8 mouse cellular contexts compared by ENCODE assay signal in genomic region chr2:18064356-18064858, GRCm38 (mm10). TPM values are rescaled to one million over a fixed set of nuclear protein-coding genes. Genes with fewer than 3 reads are reported as not detected.
DNase-seq lines count a peak whose midpoint lies in the region; ATAC-seq and TF ChIP-seq lines count a peak whose summit lies in the region.

No protein-coding gene starts in this region.

- peak overlapping the region; percentile 76 to 98 (median 82) for H3K4me3 ChIP-seq in CH12.LX (replicated peaks in 1 of 3; ENCODE audit: low read depth in 2 of 3, low read length in 2 of 3, poor library complexity in 1 of 3)
- H3K4me3 ChIP-seq in forebrain, embryonic 11.5 days (ENCODE audit: low read depth, low read length), result peak overlapping the region; percentile 86
- H3K4me3 ChIP-seq in heart, embryonic 16.5 days (ENCODE audit: low read length), result peak overlapping the region; percentile 81
- peak overlapping the region; percentile 98 for H3K4me3 ChIP-seq in liver, embryonic 16.5 days (ENCODE audit: low read depth, low read length)
- H3K4me3 ChIP-seq in neural tube, embryonic 13.5 days, result peak overlapping the region; percentile 80

- peak overlapping the region; percentile 95 for H3K27ac ChIP-seq in CH12.LX (ENCODE audit: insufficient read depth, low read depth)
- H3K27ac ChIP-seq in forebrain, embryonic 11.5 days (ENCODE audit: low read depth, low read length), result peak overlapping the region; percentile 100
- peak overlapping the region; percentile 100 for H3K27ac ChIP-seq in heart, embryonic 16.5 days (ENCODE audit: low read length)
- peak overlapping the region; percentile 100 for H3K27ac ChIP-seq in liver, embryonic 16.5 days (ENCODE audit: low read length)
- peak overlapping the region; percentile 100 for H3K27ac ChIP-seq in neural tube, embryonic 13.5 days (replicated peaks)

- ATAC-seq in forebrain, embryonic 11.5 days (replicated peaks; ENCODE audit: low FRiP score), result peak; percentile 95
- peak; percentile 96 for ATAC-seq in heart, embryonic 16.5 days (replicated peaks; ENCODE audit: extremely low read depth, insufficient read depth, low FRiP score)
- peak; percentile 93 for ATAC-seq in liver, embryonic 16.5 days (ENCODE audit: low read depth)
- peak; percentile 96 for ATAC-seq in neural tube, embryonic 13.5 days (ENCODE audit: low read depth)

- no peak for TF ChIP-seq EP300 in CH12.LX (IDR thresholded peaks at IDR 0.05; ENCODE audit: low read length)

- no peaks in the 10 kb centered on the region for H3K9me3 ChIP-seq in CH12.LX (replicated peaks; ENCODE audit: low read length)
- no peaks in the 10 kb centered on the region for H3K9me3 ChIP-seq in forebrain, embryonic 11.5 days (ENCODE audit: control insufficient read depth, low read length)
- no peaks in the 10 kb centered on the region for H3K9me3 ChIP-seq in heart, embryonic 16.5 days (replicated peaks; ENCODE audit: control insufficient read depth, low read length)
- no peaks in the 10 kb centered on the region for H3K9me3 ChIP-seq in liver, embryonic 16.5 days (replicated peaks; ENCODE audit: control insufficient read depth, low read length)
- no peaks in the 10 kb centered on the region for H3K9me3 ChIP-seq in neural tube, embryonic 13.5 days

- H3K36me3 ChIP-seq in CH12.LX (replicated peaks in 1 of 2; ENCODE audit: control insufficient read depth in 1 of 2, insufficient read depth in 1 of 2, low read length in 1 of 2), result peaks cover 4 to 22% of the 10 kb centered on the region in 2 experiments
- no peaks in the 10 kb centered on the region for H3K36me3 ChIP-seq in forebrain, embryonic 11.5 days (ENCODE audit: control insufficient read depth, insufficient read depth, low read length)
- H3K36me3 ChIP-seq in heart, embryonic 16.5 days (ENCODE audit: control insufficient read depth, insufficient read depth), result peaks cover 5% of the 10 kb centered on the region; the same call in 1 of the 2 replicates
- no peaks in the 10 kb centered on the region; the same call in 1 of the 2 replicates for H3K36me3 ChIP-seq in liver, embryonic 16.5 days (ENCODE audit: control insufficient read depth, insufficient read depth)
- peaks cover 7% of the 10 kb centered on the region for H3K36me3 ChIP-seq in neural tube, embryonic 13.5 days

- peaks cover 34% of the 10 kb centered on the region for H3K79me2 ChIP-seq in CH12.LX (replicated peaks; ENCODE audit: control insufficient read depth, extremely low read depth, insufficient read depth, poor library complexity, severe bottlenecking)

- H3K4me2 ChIP-seq in CH12.LX (ENCODE audit: insufficient read depth, low read depth, poor library complexity, severe bottlenecking), result 0 out of 2 replicates have a peak overlapping the region, but pooled peaks have one; percentile 37
- peak overlapping the region; percentile 64 for H3K4me2 ChIP-seq in forebrain, embryonic 11.5 days (ENCODE audit: low read depth, low read length, severe bottlenecking)
- H3K4me2 ChIP-seq in heart, embryonic 16.5 days (ENCODE audit: low read depth, low read length), result peak overlapping the region; percentile 93
- H3K4me2 ChIP-seq in liver, embryonic 16.5 days (ENCODE audit: low read depth, low read length), result peak overlapping the region; percentile 77
- peak overlapping the region; percentile 86 for H3K4me2 ChIP-seq in neural tube, embryonic 13.5 days

- no peak for TF ChIP-seq RAD21 in CH12.LX (IDR thresholded peaks at IDR 0.05; ENCODE audit: low read depth, low read length)

- peak; percentile 87 for DNase-seq in CH12.LX (ENCODE audit: extremely low read depth)
- DNase-seq in c-Kit-positive CD71-negative TER-119-negative erythroid progenitor cells, embryonic 14.5 days (ENCODE audit: low read depth), result peak; percentile 80
- DNase-seq in forebrain, embryonic 11.5 days (ENCODE audit: low spot score), result peak; percentile 97
- DNase-seq in kidney, postnatal 36 days, result peak; percentile 93 to 95
- peak; percentile 85 for DNase-seq in telencephalon, adult 2 months (ENCODE audit: low read depth, low spot score)

- TF ChIP-seq CTCF in CH12.LX (conservative IDR thresholded peaks at IDR 0.05 in 1 of 2, IDR thresholded peaks at IDR 0.05 in 1 of 2; ENCODE audit: low read depth in 2 of 2, low read length in 2 of 2), result no peak

- H3K4me1 ChIP-seq in CH12.LX (ENCODE audit: control insufficient read depth in 1 of 2, insufficient read depth in 2 of 2), result peaks cover 0 to 30% of the 10 kb centered on the region in 2 experiments; a peak in 2 of 4 replicates
- H3K4me1 ChIP-seq in forebrain, embryonic 11.5 days (replicated peaks; ENCODE audit: control insufficient read depth, insufficient read depth, low read length), result peaks cover 9% of the 10 kb centered on the region; the same call in 1 of the 2 replicates
- H3K4me1 ChIP-seq in heart, embryonic 16.5 days (ENCODE audit: control insufficient read depth, insufficient read depth, low read length), result peaks cover 12% of the 10 kb centered on the region
- H3K4me1 ChIP-seq in liver, embryonic 16.5 days (ENCODE audit: control insufficient read depth, low read depth, low read length), result peaks cover 15% of the 10 kb centered on the region
- peaks cover 20% of the 10 kb centered on the region for H3K4me1 ChIP-seq in neural tube, embryonic 13.5 days (replicated peaks)

- dilution Hi-C loops in CH12.LX (cut with MboI; ENCODE audit: extremely low pct_ligation_motif_present, extremely low pct_unique_long_range_greater_than_20kb, low sequenced_read_pairs), result no loop called here

- peak; percentile 91 for TF ChIP-seq POLR2A in CH12.LX (IDR thresholded peaks at IDR 0.05; ENCODE audit: low read depth, low read length)

- 0% methylated on average over 40 of the region's 58 CpGs for WGBS in forebrain, embryonic 11.5 days
- 2% methylated on average over 39 of the region's 58 CpGs for WGBS in heart, embryonic 16.5 days
- WGBS in liver, embryonic 16.5 days (ENCODE audit: insufficient replicate concordance), result 0% methylated on average over 33 of the region's 58 CpGs
- 0% methylated on average over 31 of the region's 58 CpGs for WGBS in neural tube, embryonic 13.5 days

- in situ Hi-C loops in CH12.LX (cut with MboI; ENCODE audit: low pct_ligation_motif_present, low pct_unique_long_range_greater_than_20kb, low sequenced_read_pairs), result no loop called here

- peak overlapping the region; percentile 99 for H3K9ac ChIP-seq in CH12.LX (ENCODE audit: insufficient read depth, low read depth)
- H3K9ac ChIP-seq in forebrain, embryonic 11.5 days (ENCODE audit: low read length), result peak overlapping the region; percentile 99
- peak overlapping the region; percentile 98 for H3K9ac ChIP-seq in heart, embryonic 16.5 days (ENCODE audit: low read length)
- H3K9ac ChIP-seq in liver, embryonic 16.5 days (ENCODE audit: low read depth, low read length), result peak overlapping the region; percentile 99
- peak overlapping the region; percentile 98 for H3K9ac ChIP-seq in neural tube, embryonic 13.5 days

- no peaks in the 10 kb centered on the region for H3K27me3 ChIP-seq in CH12.LX (replicated peaks)
- H3K27me3 ChIP-seq in forebrain, embryonic 11.5 days (ENCODE audit: control insufficient read depth, insufficient read depth, low read length), result no peaks in the 10 kb centered on the region
- no peaks in the 10 kb centered on the region for H3K27me3 ChIP-seq in heart, embryonic 16.5 days (ENCODE audit: control insufficient read depth, insufficient read depth, low read length)
- H3K27me3 ChIP-seq in liver, embryonic 16.5 days (ENCODE audit: control insufficient read depth, insufficient read depth, low read depth, low read length), result no peaks in the 10 kb centered on the region
- H3K27me3 ChIP-seq in neural tube, embryonic 13.5 days, result no peaks in the 10 kb centered on the region

TF ChIP-seq in CH12.LX, 34 proteins besides CTCF, POLR2A, EP300 and RAD21 (continues in another document):
- no peak for TF ChIP-seq JUND (conservative IDR thresholded peaks at IDR 0.05; ENCODE audit: low read depth, low read length)
- peak; percentile 83; the same call in 1 of the 2 replicates for TF ChIP-seq ZMIZ1 (IDR thresholded peaks at IDR 0.05; ENCODE audit: low read depth, low read length)
- peak; percentile 79 for TF ChIP-seq NELFE (IDR thresholded peaks at IDR 0.05; ENCODE audit: low read depth, low read length)
- peak; percentile 90 for TF ChIP-seq TCF12 (IDR thresholded peaks at IDR 0.05; ENCODE audit: low read depth, low read length)
- TF ChIP-seq MAX (IDR thresholded peaks at IDR 0.05; ENCODE audit: low read length), result no peak; the same call in 1 of the 2 replicates
- TF ChIP-seq MXI1 (IDR thresholded peaks at IDR 0.05; ENCODE audit: low read depth, low read length), result peak; percentile 67
- TF ChIP-seq MEF2A (IDR thresholded peaks at IDR 0.05; ENCODE audit: borderline replicate concordance, low read depth, low read length), result peak; percentile 56; the same call in 1 of the 2 replicates
- TF ChIP-seq NRF1 (IDR thresholded peaks at IDR 0.05; ENCODE audit: low read depth, low read length), result peak; percentile 84

RNA-seq across cellular contexts. Expression of gene Mllt10, which starts 9.4 kb away (rescaled TPM):
- total RNA-seq in CH12.LX (2012; rRNA removed), result 23.4 and 27.2 TPM in 2 replicates
- 22.0 and 23.0 TPM in 2 replicates for total RNA-seq in CH12.LX (2014; rRNA removed)
- polyA plus RNA-seq in CH12.LX (2012; ENCODE audit: insufficient read length, low read depth), result 36.6 and 39.2 TPM in 2 replicates
- polyA plus RNA-seq in forebrain, embryonic 11.5 days (2014; fragmentation: Nextera tagmentation; extraction: Ambion mirVana), result 52.9 and 54.2 TPM in 2 replicates
- polyA plus RNA-seq in heart, embryonic 16.5 days (2015; fragmentation: Nextera tagmentation; extraction: Ambion mirVana), result 40.7 and 44.5 TPM in 2 replicates
- 23.8 and 24.3 TPM in 2 replicates for polyA plus RNA-seq in liver, embryonic 16.5 days (2015; fragmentation: Nextera tagmentation; extraction: Ambion mirVana)
- 62.3 and 63.1 TPM in 2 replicates for polyA plus RNA-seq in neural tube, embryonic 13.5 days (2015; fragmentation: Nextera tagmentation; extraction: Ambion mirVana)

RNA-seq across cellular contexts. Expression of gene Skida1, which starts 15.6 kb away (rescaled TPM):
- 0.85 and 1.3 TPM in 2 replicates for total RNA-seq in CH12.LX (2012; rRNA removed)
- 0.35 and 0.59 TPM in 2 replicates for total RNA-seq in CH12.LX (2014; rRNA removed)
- polyA plus RNA-seq in CH12.LX (2012; ENCODE audit: insufficient read length, low read depth), result 0.26 and 0.36 TPM in 2 replicates
- polyA plus RNA-seq in forebrain, embryonic 11.5 days (2014; fragmentation: Nextera tagmentation; extraction: Ambion mirVana), result 20.2 and 23.3 TPM in 2 replicates
- polyA plus RNA-seq in heart, embryonic 16.5 days (2015; fragmentation: Nextera tagmentation; extraction: Ambion mirVana), result 3.9 TPM in 2 replicates
- 0.28 and 0.38 TPM in 2 replicates for polyA plus RNA-seq in liver, embryonic 16.5 days (2015; fragmentation: Nextera tagmentation; extraction: Ambion mirVana)
- polyA plus RNA-seq in neural tube, embryonic 13.5 days (2015; fragmentation: Nextera tagmentation; extraction: Ambion mirVana), result 8.2 and 9.2 TPM in 2 replicates

RNA-seq across cellular contexts. Expression of gene A930004D18Rik, which starts 26.9 kb away (rescaled TPM):
- 0.67 and 0.72 TPM in 2 replicates for total RNA-seq in CH12.LX (2012; rRNA removed)
- total RNA-seq in CH12.LX (2014; rRNA removed), result 0.15 and 0.22 TPM in 2 replicates
- polyA plus RNA-seq in CH12.LX (2012; ENCODE audit: insufficient read length, low read depth), result 1.7 and 2.0 TPM in 2 replicates
- polyA plus RNA-seq in forebrain, embryonic 11.5 days (2014; fragmentation: Nextera tagmentation; extraction: Ambion mirVana), result 12.2 and 15.4 TPM in 2 replicates
- polyA plus RNA-seq in heart, embryonic 16.5 days (2015; fragmentation: Nextera tagmentation; extraction: Ambion mirVana), result 9.4 and 9.5 TPM in 2 replicates
- 1.3 and 1.4 TPM in 2 replicates for polyA plus RNA-seq in liver, embryonic 16.5 days (2015; fragmentation: Nextera tagmentation; extraction: Ambion mirVana)
- polyA plus RNA-seq in neural tube, embryonic 13.5 days (2015; fragmentation: Nextera tagmentation; extraction: Ambion mirVana), result 8.8 and 12.3 TPM in 2 replicates

Comparison
In these comparisons a context has a peak if more than half of its experiments do, and no peak if none do; other contexts are left out.
1. Peak in every context shown above with its lines: DNase-seq, ATAC-seq, H3K4me3 ChIP-seq and H3K27ac ChIP-seq.
2. H3K4me2 ChIP-seq: peak in every context shown above with its lines; median percentile 93 in heart, embryonic 16.5 days; 86 in neural tube, embryonic 13.5 days; 77 in liver, embryonic 16.5 days; 64 in forebrain, embryonic 11.5 days; 37 in CH12.LX.